Mouse (Mus musculus) testis, adult 2 months (tissue): ENCODE measurements around the gene Gm17657.

ENCODE experiments used
- CTCF ChIP-seq: fragments of 200-500 bp; IDR thresholded peaks from 2 replicates; pipeline ENCODE4 v1.5.1; 2012; ENCODE audit warnings: low read depth, mild to moderate bottlenecking, inconsistent platforms, low read length, moderate library complexity; ENCODE audit not compliant: control insufficient read depth, insufficient read depth, insufficient replicate concordance
- POLR2A ChIP-seq: fragments of 200-500 bp; IDR thresholded peaks from 2 replicates; pipeline ENCODE4 v1.6.1; 2012; ENCODE audit warnings: low read depth, mild to moderate bottlenecking, inconsistent platforms, low read length, moderate library complexity; ENCODE audit not compliant: control insufficient read depth

DNA sequence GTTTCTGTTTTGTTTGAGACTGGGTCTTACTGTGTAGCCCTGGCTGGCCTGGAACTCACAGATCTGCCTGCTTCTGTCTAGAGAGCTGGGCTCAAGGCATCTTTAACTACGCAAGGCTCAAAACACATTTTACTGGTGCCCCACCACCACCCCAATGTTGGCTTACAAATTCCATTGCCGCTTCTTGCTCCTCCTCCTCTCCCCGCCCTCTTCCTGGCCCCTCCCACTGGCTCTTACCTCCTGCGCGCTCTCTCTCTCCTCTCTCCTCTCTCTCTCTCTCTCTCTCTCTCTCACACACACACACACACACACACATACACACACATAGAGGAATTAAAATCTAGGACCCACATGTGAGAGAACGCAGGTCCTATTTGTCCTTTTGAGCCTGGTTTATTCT, 18.9 kb downstream of the Gm17657 start:
- TF ChIP-seq CTCF (no peak), POLR2A (no peak)
